Mouse (Mus musculus) midbrain, embryonic 12.5 days (tissue): Measurements from ENCODE around the gene Pitpnm2. TPM values are rescaled to one million over a fixed set of nuclear protein-coding genes. Genes with fewer than 3 reads are reported as not detected.

Source experiments
- ATAC-seq: fragments of 200-750 bp; cut with Nextera tagmentation; 2 replicates; pipeline ENCODE4 v1.8.0; 2017; ENCODE audit warnings: low read depth, moderate TSS enrichment, moderate library complexity; ENCODE audit not compliant: low FRiP score
- H3K27ac ChIP-seq: fragments of 300-500 bp; sonication (generic); replicated peaks from 2 replicates; pipeline ENCODE4 v1.5.1; 2016; ENCODE audit warnings: mild to moderate bottlenecking
- H3K27me3 ChIP-seq: fragments of 300-500 bp; sonication (generic); 2 replicates; pipeline ENCODE4 v1.6.1; 2016; ENCODE audit warnings: mild to moderate bottlenecking
- H3K36me3 ChIP-seq: fragments of 300-500 bp; sonication (generic); 2 replicates; pipeline ENCODE4 v1.6.1; 2016
- H3K4me1 ChIP-seq: fragments of 300-500 bp; sonication (generic); 2 replicates; pipeline ENCODE4 v1.6.1; 2016
- H3K4me2 ChIP-seq: fragments of 300-500 bp; sonication (generic); replicated peaks from 2 replicates; pipeline ENCODE4 v1.6.1; 2016; ENCODE audit warnings: mild to moderate bottlenecking, moderate library complexity
- H3K4me3 ChIP-seq: fragments of 300-500 bp; sonication (generic); 2 replicates; pipeline ENCODE4 v1.5.1; 2016; ENCODE audit warnings: mild to moderate bottlenecking
- H3K9ac ChIP-seq: fragments of 300-500 bp; sonication (generic); replicated peaks from 2 replicates; pipeline ENCODE4 v1.6.1; 2016; ENCODE audit warnings: mild to moderate bottlenecking, moderate library complexity
- H3K9me3 ChIP-seq: fragments of 300-500 bp; sonication (generic); 2 replicates; pipeline ENCODE4 v1.6.1; 2016; ENCODE audit warnings: mild to moderate bottlenecking
- WGBS: fragments of 180-500 bp; shearing (Covaris S2); methylation state at CpG from one replicate; pipeline ENCODE4 v1.1.7; 2016; 5-methylcytosine and 5-hydroxymethylcytosine counted together
- polyA plus RNA-seq: library from polyadenylated mRNA; unstranded; fragments of >200 nt; fragmentation: Nextera tagmentation; extraction: Ambion mirVana; gene quantifications from 2 replicates; pipeline ENCODE4 v1.2.1, GENCODE M21; 2016

Pitpnm2 gene
- polyA plus RNA-seq, 1 experiment from 2014 or later: 7.2 TPM

- Histone ChIP-seq H3K27ac (0 out of 2 replicates have a peak overlapping the region, but pooled peaks have one; percentile 47), H3K4me2 (peak overlapping the region; percentile 25; the same call in 1 of the 2 replicates), H3K4me3 (no peak overlapping the region), H3K36me3 (no peaks in the 10 kb centered on the region), H3K4me1 (peaks cover 37% of the 10 kb centered on the region), H3K9me3 (no peaks in the 10 kb centered on the region), H3K9ac (peak overlapping the region; percentile 37; the same call in 1 of the 2 replicates), H3K27me3 (no peaks in the 10 kb centered on the region; the same call in 1 of the 2 replicates)
- 41% methylated on average over 10 of the region's 10 CpGs for WGBS
- ATAC-seq: no peak
Measured at GRCm38 (mm10) chr5:124192726-124193285, 56.8 kb downstream of the Pitpnm2 start.

- H3K4me1 ChIP-seq: peaks cover 42% of the 10 kb centered on the region
- no peak overlapping the region for H3K4me2 ChIP-seq
- ATAC-seq: no peak
- no peak overlapping the region for H3K4me3 ChIP-seq
- H3K36me3 ChIP-seq: no peaks in the 10 kb centered on the region
- H3K9ac ChIP-seq: peak overlapping the region; percentile 37; the same call in 1 of the 2 replicates
- H3K9me3 ChIP-seq: no peaks in the 10 kb centered on the region
- H3K27ac ChIP-seq: no peak overlapping the region
- no peaks in the 10 kb centered on the region; the same call in 1 of the 2 replicates for H3K27me3 ChIP-seq
- 87% methylated on average over 7 of the region's 7 CpGs for WGBS
Measured at GRCm38 (mm10) chr5:124192251-124192710, 57.3 kb downstream of the Pitpnm2 start.

DNA sequence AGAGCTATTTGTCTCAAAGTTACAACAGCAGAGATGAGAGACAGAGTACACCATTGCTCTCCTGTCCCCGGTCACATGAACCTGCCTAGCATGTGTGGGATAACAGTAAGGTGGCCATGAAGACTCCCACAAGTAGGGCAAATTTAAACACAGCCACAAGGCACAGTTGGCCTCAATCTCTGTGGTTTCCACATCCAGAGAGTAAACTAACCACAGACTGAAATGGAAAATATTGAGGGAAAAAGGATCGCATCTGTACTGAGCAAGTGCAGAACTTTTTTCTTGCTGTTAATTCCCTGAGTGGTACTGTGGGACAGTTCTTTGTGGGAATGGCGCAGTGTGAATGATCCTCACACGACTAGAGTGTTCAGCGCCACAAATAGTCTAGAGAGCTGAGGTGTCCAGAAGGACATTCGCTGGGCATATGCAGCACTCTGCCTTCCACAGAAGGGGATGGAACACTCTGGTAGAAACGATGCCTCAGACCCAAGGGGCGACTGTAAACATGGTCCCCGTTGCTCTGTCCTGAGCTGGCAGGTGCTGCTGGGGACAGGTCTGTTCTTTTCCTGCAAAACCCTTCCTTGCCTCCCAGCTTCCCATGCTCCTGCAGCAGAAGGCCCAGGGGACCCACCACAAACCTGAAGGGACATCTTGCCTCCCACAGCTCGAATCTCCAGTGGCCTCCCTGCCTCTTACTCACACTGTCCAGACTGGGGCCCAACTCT, 59.3 kb downstream of the Pitpnm2 start:
- H3K27me3 ChIP-seq: peaks cover 5% of the 10 kb centered on the region; the same call in 1 of the 2 replicates
- 89% methylated on average over 10 of the region's 10 CpGs for WGBS
- H3K9me3 ChIP-seq: no peaks in the 10 kb centered on the region
- no peaks in the 10 kb centered on the region for H3K36me3 ChIP-seq
- H3K4me3 ChIP-seq: no peak overlapping the region
- no peak for ATAC-seq
- H3K27ac ChIP-seq: no peak overlapping the region
- no peak overlapping the region for H3K4me2 ChIP-seq
- no peak overlapping the region for H3K9ac ChIP-seq
- peaks cover 58% of the 10 kb centered on the region for H3K4me1 ChIP-seq

DNA sequence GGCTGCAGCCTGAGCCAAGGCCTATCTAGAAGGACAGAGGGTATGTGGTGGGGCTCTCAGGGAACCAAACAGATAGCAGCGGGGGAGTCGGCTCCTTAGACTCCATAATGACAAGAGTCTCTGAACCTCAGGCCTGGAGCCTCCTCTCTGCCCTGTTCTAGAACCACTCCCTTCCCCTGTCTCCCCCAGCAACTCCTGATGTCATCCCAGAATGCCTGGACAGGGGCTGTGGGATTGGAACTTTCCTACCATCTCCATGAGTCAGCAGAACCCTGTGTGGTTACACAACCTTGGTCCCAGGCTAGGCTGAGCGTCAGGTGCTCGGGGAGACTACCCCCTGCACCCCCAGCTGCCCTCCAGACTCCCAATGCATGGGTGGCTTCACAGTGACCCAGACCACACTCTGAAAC, 60.0 kb downstream of the Pitpnm2 start:
- H3K4me1 ChIP-seq: peaks cover 60% of the 10 kb centered on the region
- no peak overlapping the region for H3K9ac ChIP-seq
- no peaks in the 10 kb centered on the region for H3K36me3 ChIP-seq
- no peak overlapping the region for H3K27ac ChIP-seq
- WGBS: 94% methylated on average over 4 of the region's 4 CpGs
- H3K4me2 ChIP-seq: no peak overlapping the region
- H3K9me3 ChIP-seq: no peaks in the 10 kb centered on the region
- ATAC-seq: no peak
- H3K27me3 ChIP-seq: peaks cover 5% of the 10 kb centered on the region; the same call in 1 of the 2 replicates
- no peak overlapping the region for H3K4me3 ChIP-seq

DNA sequence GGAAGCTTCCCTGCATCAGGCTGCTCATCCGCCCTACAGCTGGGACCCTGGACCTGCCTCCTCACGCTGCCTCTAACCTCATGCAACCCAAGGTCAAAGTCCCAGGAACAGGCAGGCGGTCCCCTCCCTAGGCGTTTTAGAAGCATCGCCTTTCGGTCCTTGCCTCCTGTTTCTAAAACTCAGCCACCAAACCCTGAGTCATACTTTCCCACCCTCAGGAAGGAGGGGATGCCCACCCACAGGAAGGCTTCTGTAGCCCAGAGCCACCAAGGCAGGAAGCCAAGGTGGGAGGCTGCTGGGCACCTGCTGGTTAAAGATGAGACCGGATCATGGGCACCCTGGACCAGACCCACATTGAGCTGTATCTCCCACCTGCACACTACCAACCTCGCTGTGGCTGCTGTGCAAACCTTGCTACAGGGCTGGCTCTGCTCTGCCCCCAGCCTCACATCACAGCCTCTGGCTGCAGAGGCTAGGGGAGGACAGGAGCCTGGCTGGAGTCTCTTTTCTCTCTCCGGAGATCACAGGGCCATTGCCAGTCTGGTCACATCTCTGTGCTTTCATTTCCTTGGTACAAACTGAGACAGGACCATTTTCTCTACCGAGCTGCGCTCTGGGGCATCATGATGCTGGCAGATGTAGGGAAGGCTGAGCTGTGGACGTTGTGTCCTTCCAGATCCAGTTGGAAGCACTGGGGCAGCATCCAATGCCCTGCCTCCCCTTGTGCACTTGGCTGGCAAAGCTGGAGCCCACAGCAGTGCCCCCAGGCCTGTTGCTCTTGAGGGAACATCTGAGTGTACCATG, 61.9 kb downstream of the Pitpnm2 start:
- WGBS: 47% methylated on average over 12 of the region's 12 CpGs

DNA sequence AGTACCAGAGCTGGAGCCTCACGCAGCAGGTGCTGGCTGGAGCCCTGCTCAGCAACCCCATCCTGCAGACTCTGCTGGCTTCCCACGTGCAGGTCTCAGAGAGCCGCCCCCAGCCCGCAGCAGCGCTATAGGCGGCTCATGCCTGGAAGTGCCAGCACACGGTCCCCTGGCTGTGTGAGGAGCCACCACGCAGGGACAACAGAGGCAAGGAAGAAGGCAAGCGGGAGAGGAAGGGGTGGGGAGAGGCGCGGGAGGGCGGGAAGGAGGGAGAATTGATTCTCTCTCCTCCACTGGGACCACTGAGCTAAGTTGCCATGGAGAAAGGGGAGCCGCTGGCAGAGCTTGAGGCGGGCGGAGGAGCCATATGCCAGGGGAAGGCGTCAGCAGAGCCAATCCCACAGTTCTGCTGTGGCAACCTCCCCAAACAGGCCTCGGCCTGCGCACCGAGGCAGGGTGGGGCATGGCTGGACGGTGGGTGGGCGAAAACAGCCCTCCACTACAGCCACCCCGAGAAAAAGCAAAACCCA, 62.5 kb downstream of the Pitpnm2 start:
- Histone ChIP-seq H3K4me2 (peak overlapping the region; percentile 54), H3K4me3 (peak overlapping the region; percentile 35), H3K9ac (peak overlapping the region; percentile 41), H3K9me3 (no peaks in the 10 kb centered on the region), H3K36me3 (no peaks in the 10 kb centered on the region), H3K4me1 (peaks cover 49% of the 10 kb centered on the region), H3K27me3 (peaks cover 5% of the 10 kb centered on the region; the same call in 1 of the 2 replicates), H3K27ac (peak overlapping the region; percentile 79)
- WGBS: 7% methylated on average over 22 of the region's 22 CpGs
- peak; percentile 65 for ATAC-seq

More for the DNA sequence above, 61.9 kb downstream of the Pitpnm2 start:
- H3K36me3 ChIP-seq: no peaks in the 10 kb centered on the region
- H3K27ac ChIP-seq: peak overlapping the region; percentile 79
- H3K4me1 ChIP-seq: peaks cover 56% of the 10 kb centered on the region
- H3K4me3 ChIP-seq: peak overlapping the region; percentile 35
- ATAC-seq: peak; percentile 1; the same call in 1 of the 2 replicates
- H3K9ac ChIP-seq: peak overlapping the region; percentile 41
- peaks cover 5% of the 10 kb centered on the region; the same call in 1 of the 2 replicates for H3K27me3 ChIP-seq
- H3K9me3 ChIP-seq: no peaks in the 10 kb centered on the region
- peak overlapping the region; percentile 54 for H3K4me2 ChIP-seq

GRCm38 (mm10) chr5:124186465-124186854, 63.1 kb downstream of the Pitpnm2 start:
- peak overlapping the region; percentile 54 for H3K4me2 ChIP-seq
- H3K27me3 ChIP-seq: peaks cover 5% of the 10 kb centered on the region; the same call in 1 of the 2 replicates
- no peaks in the 10 kb centered on the region for H3K9me3 ChIP-seq
- peak overlapping the region; percentile 35 for H3K4me3 ChIP-seq
- peak overlapping the region; percentile 79 for H3K27ac ChIP-seq
- ATAC-seq: no peak
- H3K4me1 ChIP-seq: peaks cover 49% of the 10 kb centered on the region
- H3K9ac ChIP-seq: peak overlapping the region; percentile 41
- H3K36me3 ChIP-seq: no peaks in the 10 kb centered on the region
- 45% methylated on average over 10 of the region's 10 CpGs for WGBS

DNA sequence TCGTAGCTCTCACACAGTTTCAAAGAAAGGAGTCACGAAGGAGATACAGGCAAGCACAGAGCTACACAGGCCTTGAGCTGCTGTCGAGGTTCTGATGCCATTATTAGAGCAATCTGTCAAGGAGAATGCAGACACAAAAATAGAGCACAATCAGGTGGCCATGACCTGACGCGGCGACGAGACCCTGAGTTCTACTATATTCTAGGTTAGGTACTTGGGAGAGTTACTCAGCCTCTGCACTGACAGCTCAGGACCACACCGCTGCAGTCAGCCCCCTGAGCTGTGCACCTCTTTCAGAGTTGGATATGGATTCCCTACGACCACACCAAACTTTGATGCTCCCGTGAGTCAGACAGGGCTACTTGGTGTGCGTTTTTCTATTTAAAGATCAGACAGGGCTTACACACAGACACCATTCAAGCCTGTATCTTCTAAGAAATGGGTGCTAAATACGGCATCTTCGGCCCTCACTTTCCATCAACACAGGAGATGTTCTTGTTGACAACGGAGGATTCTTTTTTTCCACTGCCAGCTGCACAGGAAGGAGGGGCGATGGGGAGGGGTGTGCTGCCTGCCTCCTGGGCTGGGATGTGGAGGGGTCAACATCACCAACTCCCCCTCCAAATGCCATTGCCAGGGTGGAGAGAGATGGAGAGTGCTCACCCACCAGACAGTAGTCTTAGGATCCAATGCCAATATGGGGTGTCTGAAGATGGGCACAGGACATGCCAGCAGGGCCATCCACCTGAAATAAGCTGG, 63.7 kb downstream of the Pitpnm2 start:
- H3K4me1 ChIP-seq: peaks cover 49% of the 10 kb centered on the region
- peak overlapping the region; percentile 41 for H3K9ac ChIP-seq
- no peaks in the 10 kb centered on the region for H3K36me3 ChIP-seq
- H3K27ac ChIP-seq: peak overlapping the region; percentile 79
- no peaks in the 10 kb centered on the region for H3K9me3 ChIP-seq
- 0 out of 2 replicates have a peak, but pooled peaks have one; percentile 16 for ATAC-seq
- peak overlapping the region; percentile 54 for H3K4me2 ChIP-seq
- 49% methylated on average over 15 of the region's 15 CpGs for WGBS
- H3K4me3 ChIP-seq: peak overlapping the region; percentile 35
- H3K27me3 ChIP-seq: peaks cover 5% of the 10 kb centered on the region; the same call in 1 of the 2 replicates

DNA sequence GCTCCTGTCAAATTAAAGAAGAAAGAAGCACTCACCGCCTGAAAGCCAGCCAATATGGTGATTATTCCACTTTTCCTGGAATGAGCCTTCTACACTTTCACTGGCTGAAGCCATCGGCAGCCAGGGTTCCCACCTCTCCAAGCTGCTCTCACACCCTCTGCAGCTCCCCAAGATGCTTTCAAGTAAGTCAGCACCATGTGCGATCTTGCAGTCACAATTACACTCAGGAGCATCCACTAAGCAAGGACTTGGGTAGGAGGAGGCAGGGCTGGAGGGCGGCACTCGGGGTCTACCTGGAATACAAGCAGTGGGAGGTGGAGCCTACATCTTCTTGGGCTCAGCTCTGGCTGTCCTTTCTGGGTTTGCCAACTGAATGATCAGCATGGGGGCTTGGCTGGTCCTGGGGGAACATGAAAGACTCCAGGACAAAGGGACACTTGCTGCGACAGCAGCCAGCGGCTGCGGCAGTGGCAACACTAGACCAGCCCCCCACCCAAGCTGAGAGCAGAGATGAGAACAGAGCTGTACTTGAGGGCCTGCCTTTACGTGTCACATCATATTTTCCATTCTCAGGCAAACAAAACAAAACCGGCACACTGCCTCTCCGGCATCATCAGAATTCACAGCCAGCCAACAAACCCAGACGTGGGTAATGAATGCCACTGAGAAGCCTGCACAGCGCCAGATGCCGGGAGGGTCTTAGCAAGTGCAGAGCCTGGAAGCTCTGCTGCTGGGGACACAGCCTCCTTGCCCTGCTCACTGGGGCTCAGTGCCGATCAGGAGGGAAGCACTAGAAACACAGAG, 64.5 kb downstream of the Pitpnm2 start:
- Histone ChIP-seq H3K4me3 (peak overlapping the region; percentile 35), H3K4me2 (peak overlapping the region; percentile 54), H3K9ac (peak overlapping the region; percentile 41), H3K27ac (peak overlapping the region; percentile 79), H3K36me3 (no peaks in the 10 kb centered on the region), H3K9me3 (no peaks in the 10 kb centered on the region), H3K4me1 (peaks cover 49% of the 10 kb centered on the region), H3K27me3 (peaks cover 5% of the 10 kb centered on the region; the same call in 1 of the 2 replicates)
- ATAC-seq: peak; percentile 66
- 11% methylated on average over 15 of the region's 15 CpGs for WGBS

- ATAC-seq: no peak
Measured at GRCm38 (mm10) chr5:124184191-124184590, 65.4 kb downstream of the Pitpnm2 start.

More at GRCm38 (mm10) chr5:124184191-124184590, 65.4 kb downstream of the Pitpnm2 start:
- Histone ChIP-seq H3K9ac (peak overlapping the region; percentile 41; the same call in 1 of the 2 replicates), H3K27ac (no peak overlapping the region; the same call in 1 of the 2 replicates), H3K4me3 (peak overlapping the region; percentile 19), H3K9me3 (no peaks in the 10 kb centered on the region), H3K27me3 (peaks cover 5% of the 10 kb centered on the region; the same call in 1 of the 2 replicates), H3K4me1 (peaks cover 49% of the 10 kb centered on the region), H3K36me3 (no peaks in the 10 kb centered on the region), H3K4me2 (peak overlapping the region; percentile 54)
- 79% methylated on average over 3 of the region's 3 CpGs for WGBS
